Mouse (Mus musculus) bone marrow macrophage, adult 2 months (primary cell): ENCODE measurements at regions not wholly inside any gene's neighbourhood (a gene's known extent, or its start where the extent isn't known, plus 50 kb on each side); places are given as distances from the start of the nearest gene placed in this dataset.

ENCODE experiments used
- CTCF ChIP-seq: IDR thresholded peaks from 2 replicates; pipeline ENCODE4 v1.5.1; 2012; ENCODE audit warnings: low read depth, mild to moderate bottlenecking, low read length, moderate library complexity
- POLR2A ChIP-seq: IDR thresholded peaks from 2 replicates; pipeline ENCODE4 v1.6.1; 2012; ENCODE audit warnings: mild to moderate bottlenecking, low read depth, low read length, borderline replicate concordance

DNA sequence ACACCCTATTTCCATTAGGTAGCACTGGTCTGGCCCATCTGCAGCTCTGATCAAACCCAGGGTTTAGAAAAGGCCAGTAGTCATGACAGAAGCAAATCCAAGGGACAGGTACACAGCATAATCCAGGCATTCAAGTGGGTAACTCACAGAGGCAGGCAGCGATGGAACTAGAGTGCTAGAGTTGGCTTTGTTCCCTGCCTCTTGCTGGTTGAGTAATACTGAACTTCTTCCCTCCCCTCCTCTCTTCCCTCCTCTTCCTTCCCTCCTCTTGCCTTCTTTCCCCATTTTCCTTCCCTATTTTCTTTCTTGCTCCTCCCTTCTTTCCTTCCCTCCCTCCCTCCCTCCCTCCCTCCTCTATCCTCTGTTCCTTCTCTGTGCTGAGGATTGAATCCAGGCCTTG lies 133.1 kb upstream of the Zfp648 start:
- TF ChIP-seq POLR2A: no peak
- no peak for TF ChIP-seq CTCF
